Mouse (Mus musculus) kidney, embryonic 16.5 days (tissue): ENCODE results near the gene Vps36. TPM values are rescaled to one million over a fixed set of nuclear protein-coding genes. Genes with fewer than 3 reads are reported as not detected.

Source experiments
- ATAC-seq: fragments of 200-750 bp; cut with Nextera tagmentation; 2 replicates; pipeline ENCODE4 v1.8.0; 2017; ENCODE audit warnings: moderate TSS enrichment; ENCODE audit not compliant: low FRiP score, low TSS enrichment
- H3K27ac ChIP-seq: fragments of 300-500 bp; sonication (generic); 2 replicates; pipeline ENCODE4 v1.5.1; 2014; ENCODE audit warnings: low read length
- H3K27me3 ChIP-seq: fragments of 300-500 bp; sonication (generic); 2 replicates; pipeline ENCODE4 v1.6.1; 2014; ENCODE audit warnings: low read length, control low read depth, mixed read lengths; ENCODE audit not compliant: insufficient read depth
- H3K36me3 ChIP-seq: fragments of 300-500 bp; sonication (generic); 2 replicates; pipeline ENCODE4 v1.6.1; 2014; ENCODE audit warnings: low read length, control low read depth, mixed read lengths; ENCODE audit not compliant: insufficient read depth
- H3K4me1 ChIP-seq: fragments of 300-500 bp; sonication (generic); 2 replicates; pipeline ENCODE4 v1.6.1; 2014; ENCODE audit warnings: low read length, control low read depth, mixed read lengths; ENCODE audit not compliant: insufficient read depth
- H3K4me2 ChIP-seq: fragments of 300-500 bp; sonication (generic); replicated peaks from 2 replicates; pipeline ENCODE4 v1.6.1; 2014; ENCODE audit warnings: low read depth, low read length
- H3K4me3 ChIP-seq: fragments of 300-500 bp; sonication (generic); 2 replicates; pipeline ENCODE4 v1.5.1; 2014; ENCODE audit warnings: mild to moderate bottlenecking, low read length
- H3K9ac ChIP-seq: fragments of 300-500 bp; sonication (generic); replicated peaks from 2 replicates; pipeline ENCODE4 v1.6.1; 2014; ENCODE audit warnings: low read length
- H3K9me3 ChIP-seq: fragments of 300-500 bp; sonication (generic); 2 replicates; pipeline ENCODE4 v1.6.1; 2016; ENCODE audit warnings: low read length, control low read depth
- WGBS: fragments of 180-500 bp; shearing (Covaris S2); extraction: QIAGEN DNeasy Blood & Tissue Kit; methylation state at CpG from one replicate; pipeline ENCODE4 v1.1.7; 2014; 5-methylcytosine and 5-hydroxymethylcytosine counted together
- polyA plus RNA-seq: library from polyadenylated mRNA; unstranded; fragments of >200 nt; fragmentation: Nextera tagmentation; extraction: Ambion mirVana; gene quantifications from 2 replicates; pipeline ENCODE4 v1.2.1, GENCODE M21; 2015

Gene Vps36
- polyA plus RNA-seq, 1 experiment from 2014 or later = 35.8 TPM

- Histone ChIP-seq H3K9ac (no peak overlapping the region), H3K4me2 (no peak overlapping the region), H3K36me3 (peaks cover 40% of the 10 kb centered on the region), H3K27me3 (no peaks in the 10 kb centered on the region), H3K4me1 (no peaks in the 10 kb centered on the region), H3K9me3 (no peaks in the 10 kb centered on the region), H3K4me3 (no peak overlapping the region), H3K27ac (no peak overlapping the region)
- no peak for ATAC-seq
- WGBS = 72% methylated on average over 4 of the region's 4 CpGs
Observed at GRCm38 (mm10) chr8:22207535-22207934, 14.9 kb downstream of the Vps36 start.

- no peaks in the 10 kb centered on the region for H3K27me3 ChIP-seq
- no peak for ATAC-seq
- no peak overlapping the region for H3K4me3 ChIP-seq
- peaks cover 40% of the 10 kb centered on the region for H3K36me3 ChIP-seq
- H3K9ac ChIP-seq = no peak overlapping the region
- H3K27ac ChIP-seq = no peak overlapping the region
- no peaks in the 10 kb centered on the region for H3K4me1 ChIP-seq
- no peak overlapping the region for H3K4me2 ChIP-seq
- 59% methylated on average over 5 of the region's 5 CpGs for WGBS
- H3K9me3 ChIP-seq = no peaks in the 10 kb centered on the region
Observed at GRCm38 (mm10) chr8:22209012-22209411, 16.4 kb downstream of the Vps36 start.

- Histone ChIP-seq H3K27me3 (no peaks in the 10 kb centered on the region), H3K4me1 (no peaks in the 10 kb centered on the region), H3K4me2 (no peak overlapping the region), H3K4me3 (no peak overlapping the region), H3K9ac (no peak overlapping the region), H3K27ac (no peak overlapping the region), H3K36me3 (peaks cover 54% of the 10 kb centered on the region), H3K9me3 (no peaks in the 10 kb centered on the region)
- no peak for ATAC-seq
- 94% methylated on average over 10 of the region's 10 CpGs for WGBS
Observed at GRCm38 (mm10) chr8:22214826-22215225, 22.2 kb downstream of the Vps36 start.

GRCm38 (mm10) chr8:22226361-22226760 lies 33.8 kb downstream of the Vps36 start:
- peak overlapping the region; percentile 92; the same call in 1 of the 2 replicates for H3K4me2 ChIP-seq
- ATAC-seq = 0 out of 2 replicates have a peak, but pooled peaks have one; percentile 53
- peaks cover 16% of the 10 kb centered on the region for H3K36me3 ChIP-seq
- no peak overlapping the region for H3K4me3 ChIP-seq
- peaks cover 3% of the 10 kb centered on the region; the same call in 1 of the 2 replicates for H3K4me1 ChIP-seq
- 54% methylated on average over 8 of the region's 8 CpGs for WGBS
- H3K27ac ChIP-seq = no peak overlapping the region
- H3K9ac ChIP-seq = no peak overlapping the region
- no peaks in the 10 kb centered on the region for H3K27me3 ChIP-seq
- H3K9me3 ChIP-seq = no peaks in the 10 kb centered on the region

- peaks cover 11% of the 10 kb centered on the region for H3K36me3 ChIP-seq
- no peaks in the 10 kb centered on the region for H3K27me3 ChIP-seq
- H3K9ac ChIP-seq = peak within 1 kb of the TSS; percentile 68
- H3K4me2 ChIP-seq = peak within 1 kb of the TSS; percentile 92
- peak within 1 kb of the TSS; percentile 52; the same call in 1 of the 2 replicates for H3K27ac ChIP-seq
- no peaks in the 10 kb centered on the region for H3K9me3 ChIP-seq
- peaks cover 3% of the 10 kb centered on the region; the same call in 1 of the 2 replicates for H3K4me1 ChIP-seq
- H3K4me3 ChIP-seq = peak within 1 kb of the TSS; percentile 62
- under 1% methylated on average over 39 of the region's 39 CpGs for WGBS
- ATAC-seq = peak; percentile 96
Observed at GRCm38 (mm10) chr8:22227061-22227877, 34.7 kb downstream of the Vps36 start, which contains the start of gene Thsd1. Thsd1 (plus strand) TSS chr8:22227313.

- Histone ChIP-seq H3K36me3 (peaks cover under 1% of the 10 kb centered on the region; the same call in 1 of the 2 replicates), H3K4me3 (peak overlapping the region; percentile 62), H3K4me1 (peaks cover 3% of the 10 kb centered on the region; the same call in 1 of the 2 replicates), H3K27ac (peak overlapping the region; percentile 52), H3K9me3 (no peaks in the 10 kb centered on the region), H3K27me3 (no peaks in the 10 kb centered on the region), H3K9ac (peak overlapping the region; percentile 29; the same call in 1 of the 2 replicates), H3K4me2 (peak overlapping the region; percentile 92)
- WGBS = 45% methylated on average over 7 of the region's 7 CpGs
- no peak; the same call in 1 of the 2 replicates for ATAC-seq
Observed at GRCm38 (mm10) chr8:22228621-22229020, 36.0 kb downstream of the Vps36 start.

- Histone ChIP-seq H3K27me3 (no peaks in the 10 kb centered on the region), H3K4me1 (no peaks in the 10 kb centered on the region), H3K27ac (no peak overlapping the region), H3K36me3 (no peaks in the 10 kb centered on the region), H3K4me3 (no peak overlapping the region), H3K9me3 (no peaks in the 10 kb centered on the region), H3K4me2 (no peak overlapping the region), H3K9ac (no peak overlapping the region)
- WGBS = 91% methylated on average over 9 of the region's 9 CpGs
- no peak for ATAC-seq
Observed at GRCm38 (mm10) chr8:22242986-22243385, 50.4 kb downstream of the Vps36 start.

- Histone ChIP-seq H3K4me3 (no peak overlapping the region), H3K36me3 (no peaks in the 10 kb centered on the region), H3K4me2 (no peak overlapping the region), H3K27me3 (no peaks in the 10 kb centered on the region), H3K4me1 (no peaks in the 10 kb centered on the region), H3K9ac (no peak overlapping the region), H3K9me3 (no peaks in the 10 kb centered on the region), H3K27ac (no peak overlapping the region)
- ATAC-seq = no peak
- 82% methylated on average over 1 of the region's 1 CpGs for WGBS
Observed at GRCm38 (mm10) chr8:22245663-22246062, 53.1 kb downstream of the Vps36 start.

- Histone ChIP-seq H3K9ac (no peak overlapping the region), H3K9me3 (no peaks in the 10 kb centered on the region), H3K27me3 (no peaks in the 10 kb centered on the region), H3K36me3 (no peaks in the 10 kb centered on the region), H3K4me2 (no peak overlapping the region), H3K27ac (no peak overlapping the region), H3K4me1 (no peaks in the 10 kb centered on the region), H3K4me3 (no peak overlapping the region)
- no peak for ATAC-seq
- 85% methylated on average over 12 of the region's 12 CpGs for WGBS
Observed at GRCm38 (mm10) chr8:22247956-22248355, 55.3 kb downstream of the Vps36 start.

GRCm38 (mm10) chr8:22249080-22249479 lies 56.5 kb downstream of the Vps36 start:
- 79% methylated on average over 9 of the region's 9 CpGs for WGBS
- Histone ChIP-seq H3K4me2 (no peak overlapping the region), H3K27me3 (no peaks in the 10 kb centered on the region), H3K36me3 (no peaks in the 10 kb centered on the region), H3K4me3 (no peak overlapping the region), H3K27ac (no peak overlapping the region), H3K9ac (no peak overlapping the region), H3K4me1 (no peaks in the 10 kb centered on the region), H3K9me3 (peaks cover 4% of the 10 kb centered on the region; the same call in 1 of the 2 replicates)
- ATAC-seq = no peak
